Mouse (Mus musculus): ENCODE measurements around the gene Arfgef2. TPM values are rescaled to one million over a fixed set of nuclear protein-coding genes. Genes with fewer than 3 reads are reported as not detected.
A peak's percentile ranks its signal among the peaks of the same experiment; 100 is the strongest.

Gene Arfgef2
- total and polyA plus RNA-seq, 3 experiments: 19.1 to 27.4 (median 24.5) TPM

DNA sequence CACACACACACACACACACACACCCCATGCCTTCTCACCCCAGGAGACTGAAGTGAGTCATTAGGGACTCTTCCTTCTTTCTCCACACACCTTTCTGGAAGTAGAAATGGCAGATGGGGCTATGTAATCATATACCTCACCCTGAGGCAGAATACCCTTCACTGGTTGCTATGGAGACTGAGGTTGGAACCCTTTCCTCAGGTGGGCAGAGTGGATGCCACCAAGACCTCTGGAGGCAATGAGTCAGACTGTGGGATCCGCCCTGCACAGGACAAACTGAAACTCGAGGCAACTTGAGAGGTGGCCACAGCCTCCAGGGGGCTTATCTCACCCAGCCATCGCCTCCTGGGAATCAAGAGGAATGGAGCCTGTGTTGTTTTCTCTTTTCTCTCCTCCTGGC is 47.4 kb upstream of the Arfgef2 start:
- H3K9me3 ChIP-seq (replicated peaks; ENCODE audit: insufficient read depth, low read length): no peaks in the 10 kb centered on the region
- peaks cover 0 to 8% of the 10 kb centered on the region in 2 experiments; a peak in 2 of 4 replicates for H3K36me3 ChIP-seq (ENCODE audit: control insufficient read depth in 1 of 2, insufficient read depth in 2 of 2, low read length in 2 of 2)
- no peaks in the 10 kb centered on the region for H3K27me3 ChIP-seq (ENCODE audit: control insufficient read depth in 1 of 2, insufficient read depth in 2 of 2, low read length in 2 of 2)
- TF ChIP-seq GATA1 (IDR thresholded peaks at IDR 0.05; ENCODE audit: low read depth, low read length) (peak; percentile 20; the same call in 1 of the 2 replicates), MEF2A (IDR thresholded peaks at IDR 0.05; ENCODE audit: extremely low read depth, insufficient replicate concordance, low read depth, low read length, poor library complexity, severe bottlenecking) (no peak), MXI1 (IDR thresholded peaks at IDR 0.05; ENCODE audit: low read depth, low read length) (no peak), HCFC1 (IDR thresholded peaks at IDR 0.05; ENCODE audit: low read depth, low read length) (no peak), ELF1 (IDR thresholded peaks at IDR 0.05; ENCODE audit: low read depth, low read length) (no peak)
- H3K9ac ChIP-seq (ENCODE audit: control insufficient read depth, low read depth, low read length, poor library complexity, severe bottlenecking): no peak overlapping the region
- no peak overlapping the region for H3K4me3 ChIP-seq (ENCODE audit: control insufficient read depth in 1 of 2, insufficient read depth in 1 of 2, low read depth in 2 of 2, low read length in 2 of 2)
- H3K27ac ChIP-seq (ENCODE audit: control insufficient read depth, low read depth, low read length): no peak overlapping the region
- no peak for DNase-seq (ENCODE audit: low read depth, low spot score)
- H3K79me2 ChIP-seq (ENCODE audit: control insufficient read depth, insufficient read depth, low read length, poor library complexity): no peaks in the 10 kb centered on the region
- peaks cover 0 to 17% of the 10 kb centered on the region in 2 experiments; a peak in 2 of 4 replicates for H3K4me1 ChIP-seq (ENCODE audit: control insufficient read depth in 1 of 2, insufficient read depth in 2 of 2, low read length in 2 of 2)

DNA sequence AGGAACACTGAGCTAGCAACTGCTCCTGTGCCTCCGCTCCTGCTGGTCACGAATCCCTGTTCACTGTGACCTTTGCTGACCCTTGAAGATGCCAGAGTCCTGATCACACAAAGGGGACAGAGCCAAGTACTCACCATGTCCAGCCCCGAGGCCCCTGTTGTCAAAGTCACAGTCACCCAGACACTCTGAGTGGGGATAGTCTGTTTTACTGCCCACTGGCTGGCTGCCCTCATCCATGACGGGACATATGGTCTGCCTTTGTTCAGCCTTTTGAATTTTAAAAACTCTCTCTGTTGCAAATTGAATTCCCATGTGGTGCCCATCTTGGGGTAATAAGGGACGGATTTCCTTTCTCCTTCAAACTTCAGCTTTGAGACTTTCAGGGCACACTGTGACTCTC is 41.3 kb upstream of the Arfgef2 start:
- no peaks in the 10 kb centered on the region for H3K79me2 ChIP-seq (ENCODE audit: control insufficient read depth, insufficient read depth, low read length, poor library complexity)
- TF ChIP-seq GABPA (IDR thresholded peaks at IDR 0.05; ENCODE audit: low read depth, low read length): no peak
- no peak for TF ChIP-seq MYC (IDR thresholded peaks at IDR 0.05; ENCODE audit: low read depth, low read length)
- no peak for TF ChIP-seq ETS1 (IDR thresholded peaks at IDR 0.05; ENCODE audit: low read depth, low read length)
- TF ChIP-seq RAD21 (IDR thresholded peaks at IDR 0.05; ENCODE audit: low read depth, low read length): no peak
- no peak for TF ChIP-seq SMC3 (IDR thresholded peaks at IDR 0.05; ENCODE audit: low read depth, low read length)
- TF ChIP-seq JUND (IDR thresholded peaks at IDR 0.05; ENCODE audit: low read depth, low read length): no peak
- TF ChIP-seq GATA1 (IDR thresholded peaks at IDR 0.05; ENCODE audit: low read depth, low read length): no peak
- TF ChIP-seq UBTF (IDR thresholded peaks at IDR 0.05; ENCODE audit: borderline replicate concordance, insufficient read depth, low read depth, low read length): no peak
- no peak for TF ChIP-seq E2F4 (IDR thresholded peaks at IDR 0.05; ENCODE audit: borderline replicate concordance, low read depth, low read length)
- no peak for TF ChIP-seq MEF2A (IDR thresholded peaks at IDR 0.05; ENCODE audit: extremely low read depth, insufficient replicate concordance, low read depth, low read length, poor library complexity, severe bottlenecking)
- no peak for TF ChIP-seq POLR2AphosphoS2 (IDR thresholded peaks at IDR 0.05; ENCODE audit: low read length)
- no peak for TF ChIP-seq MAZ (IDR thresholded peaks at IDR 0.05; ENCODE audit: low read depth, low read length)
- no peak for TF ChIP-seq BHLHE40 (IDR thresholded peaks at IDR 0.05; ENCODE audit: borderline replicate concordance, low read depth, low read length)
- TF ChIP-seq CHD2 (IDR thresholded peaks at IDR 0.05; ENCODE audit: low read length): no peak
- TF ChIP-seq EP300 (IDR thresholded peaks at IDR 0.05; ENCODE audit: low read depth in 1 of 2, low read length in 2 of 2): no peak
- no peak for TF ChIP-seq CTCF (IDR thresholded peaks at IDR 0.05 in 2 of 3, conservative IDR thresholded peaks at IDR 0.05 in 1 of 3; ENCODE audit: control insufficient read depth in 1 of 3, insufficient read depth in 1 of 3, low read depth in 2 of 3, low read length in 3 of 3, poor library complexity in 1 of 3, severe bottlenecking in 1 of 3)
- no peak for TF ChIP-seq TBP (IDR thresholded peaks at IDR 0.05; ENCODE audit: low read depth, low read length)

More for the DNA sequence above, 41.3 kb upstream of the Arfgef2 start:
- no peak for DNase-seq (ENCODE audit: low read depth, low spot score)
- Histone ChIP-seq H3K27ac (ENCODE audit: control insufficient read depth, low read depth, low read length) (no peak overlapping the region), H3K4me3 (ENCODE audit: control insufficient read depth in 1 of 2, insufficient read depth in 1 of 2, low read depth in 2 of 2, low read length in 2 of 2) (no peak overlapping the region), H3K9me3 (replicated peaks; ENCODE audit: insufficient read depth, low read length) (no peaks in the 10 kb centered on the region), H3K36me3 (ENCODE audit: control insufficient read depth in 1 of 2, insufficient read depth in 2 of 2, low read length in 2 of 2) (no peaks in the 10 kb centered on the region), H3K4me1 (ENCODE audit: control insufficient read depth in 1 of 2, insufficient read depth in 2 of 2, low read length in 2 of 2) (no peaks in the 10 kb centered on the region), H3K27me3 (ENCODE audit: control insufficient read depth in 1 of 2, insufficient read depth in 2 of 2, low read length in 2 of 2) (no peaks in the 10 kb centered on the region), H3K9ac (ENCODE audit: control insufficient read depth, low read depth, low read length, poor library complexity, severe bottlenecking) (no peak overlapping the region)
